Mouse (Mus musculus) urinary bladder, postnatal 14 days (tissue): ENCODE measurements at regions not wholly inside any gene's neighbourhood (a gene's known extent, or its start where the extent isn't known, plus 50 kb on each side); places are given as distances from the start of the nearest gene placed in this dataset.
"Not testable (repeated sequence)": the region's sequence is repeated elsewhere in the genome, so short reads cannot be mapped to it uniquely, and the experiment has no call there.

Experiments used
- DNase-seq: peaks from one replicate; pipeline ENCODE4 v3.0.0; 2021; ENCODE audit warnings: low spot score

- no peak for DNase-seq
Measured at GRCm38 (mm10) chr10:95773425-95773980, 69.2 kb downstream of the Gm33543 start.

- DNase-seq = no peak
Measured at GRCm38 (mm10) chr10:95772811-95773424, 69.8 kb downstream of the Gm33543 start.

GRCm38 (mm10) chr10:95768974-95769373 is 73.8 kb downstream of the Gm33543 start:
- DNase-seq = no peak

GRCm38 (mm10) chr10:95767526-95768161 is 75.1 kb downstream of the Gm33543 start:
- DNase-seq = no peak

GRCm38 (mm10) chr10:95764129-95764528 is 78.6 kb downstream of the Gm33543 start:
- DNase-seq = peak; percentile 65

GRCm38 (mm10) chr10:95762632-95763031 is 80.1 kb downstream of the Gm33543 start:
- DNase-seq = peak; percentile 54

- DNase-seq = no peak
Measured at GRCm38 (mm10) chr10:95761969-95762368, 80.8 kb downstream of the Gm33543 start.

- DNase-seq = no peak
Measured at GRCm38 (mm10) chr10:95760121-95760870, 82.4 kb downstream of the Gm33543 start.

GRCm38 (mm10) chr10:95758181-95758580 is 84.5 kb downstream of the Gm33543 start:
- no peak for DNase-seq

GRCm38 (mm10) chr10:95755429-95755828 is 82.2 kb upstream of the Anapc15-ps start:
- no peak for DNase-seq

- no peak for DNase-seq
Measured at GRCm38 (mm10) chr10:95753396-95753905, 80.2 kb upstream of the Anapc15-ps start.

- DNase-seq = no peak
Measured at GRCm38 (mm10) chr10:95748360-95748759, 75.1 kb upstream of the Anapc15-ps start.

- DNase-seq = no peak
Measured at GRCm38 (mm10) chr10:95747939-95748338, 74.7 kb upstream of the Anapc15-ps start.

- no peak for DNase-seq
Measured at GRCm38 (mm10) chr10:95745834-95746620, 72.8 kb upstream of the Anapc15-ps start.

GRCm38 (mm10) chr10:95745254-95745653 is 72.0 kb upstream of the Anapc15-ps start:
- DNase-seq = no peak

- no peak for DNase-seq
Measured at GRCm38 (mm10) chr10:95743627-95744026, 70.4 kb upstream of the Anapc15-ps start.

- no peak for DNase-seq
Measured at GRCm38 (mm10) chr10:95739421-95739820, 66.2 kb upstream of the Anapc15-ps start.

GRCm38 (mm10) chr10:95736743-95737142 is 63.5 kb upstream of the Anapc15-ps start:
- not testable (repeated sequence) for DNase-seq

GRCm38 (mm10) chr10:95731001-95731400 is 57.8 kb upstream of the Anapc15-ps start:
- no peak for DNase-seq

- no peak for DNase-seq
Measured at GRCm38 (mm10) chr10:95729890-95730289, 56.6 kb upstream of the Anapc15-ps start.

GRCm38 (mm10) chr10:95725910-95726309 is 52.7 kb upstream of the Anapc15-ps start:
- DNase-seq = peak; percentile 20

GRCm38 (mm10) chr10:95725349-95725748 is 52.1 kb upstream of the Anapc15-ps start:
- DNase-seq = no peak
